Mouse (Mus musculus): ENCODE results near the gene Dut.

- TF ChIP-seq TAL1 (IDR thresholded peaks at IDR 0.05; ENCODE audit: low read length) (no peak), GATA1 (IDR thresholded peaks at IDR 0.05; ENCODE audit: low read length) (no peak)
Measured at GRCm38 (mm10) chr2:125293969-125294491, 47.0 kb downstream of the Dut start.
